Mouse (Mus musculus): Measurements from ENCODE around the gene Cd300ld4. TPM values are rescaled to one million over a fixed set of nuclear protein-coding genes. Genes with fewer than 3 reads are reported as not detected.
"Not testable (repeated sequence)": the region's sequence is repeated elsewhere in the genome, so short reads cannot be mapped to it uniquely, and the experiment has no call there.

Cd300ld4 gene
- not detected in 2 replicates for polyA plus RNA-seq (2014; fragmentation: Nextera tagmentation; extraction: Ambion mirVana)

DNA sequence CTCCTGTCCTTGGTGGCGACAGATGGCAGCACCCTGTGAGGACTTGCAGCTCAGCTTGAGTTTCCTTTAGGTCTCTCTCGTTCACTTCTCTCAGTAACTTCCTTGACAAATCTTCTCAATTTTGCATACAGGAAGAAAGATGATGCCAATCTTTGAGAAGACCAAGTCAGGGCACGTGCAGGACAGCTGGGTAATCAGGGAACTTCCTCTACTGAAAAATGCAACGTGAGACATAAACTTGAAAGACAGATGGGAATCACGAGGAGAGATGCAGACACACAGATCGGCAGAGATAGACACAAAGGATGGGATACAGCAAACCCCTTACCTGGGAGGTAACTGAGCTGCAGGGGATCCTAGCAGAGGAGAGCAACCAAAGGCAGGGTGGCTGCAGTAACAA lies at the start of gene Cd300ld4:
TSS of gene Cd300ld4 (minus strand) at position 101 of the 400 bp plus-strand sequence.
- not testable (repeated sequence) for H3K9ac ChIP-seq (replicated peaks; ENCODE audit: low read length); H3K27ac ChIP-seq (replicated peaks; ENCODE audit: low read depth, low read length); H3K4me1 ChIP-seq (ENCODE audit: control insufficient read depth, insufficient read depth, low read length); H3K4me3 ChIP-seq (ENCODE audit: low read depth, low read length); H3K4me2 ChIP-seq (ENCODE audit: low read depth, low read length); H3K36me3 ChIP-seq (replicated peaks; ENCODE audit: control insufficient read depth, insufficient read depth, low read depth, low read length); H3K9me3 ChIP-seq (replicated peaks; ENCODE audit: control insufficient read depth, low read length); ATAC-seq (replicated peaks; ENCODE audit: insufficient number of reproducible peaks, low FRiP score, low TSS enrichment, low read depth); H3K27me3 ChIP-seq (ENCODE audit: control insufficient read depth, insufficient read depth, low read length); DNase-seq (ENCODE audit: low spot score)
- no CpG with 5 or more reads among the region's 6 CpGs for WGBS

DNA sequence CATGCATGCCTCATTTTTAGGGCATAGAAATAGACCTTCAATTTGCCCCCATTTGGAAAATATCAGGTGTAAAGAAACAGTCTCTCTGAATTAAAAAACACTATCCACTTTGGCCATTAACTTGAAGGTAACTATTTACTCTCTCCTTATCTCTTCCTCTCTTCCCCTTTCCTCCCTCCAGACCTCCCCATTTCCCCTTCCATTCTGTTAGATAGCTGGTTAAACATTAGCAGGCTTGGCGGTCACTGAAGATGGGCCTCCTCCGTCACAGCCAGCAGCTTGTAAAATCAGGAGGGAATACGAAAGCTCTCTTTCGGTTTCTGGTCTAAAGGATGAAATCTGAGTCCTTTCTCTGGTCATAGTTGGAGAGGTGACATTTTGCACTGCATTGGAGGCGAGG lies 49.0 kb upstream of the Cd300ld4 start:
- Histone ChIP-seq H3K4me3 (ENCODE audit: low read depth, low read length) (no peak overlapping the region), H3K4me1 (ENCODE audit: control insufficient read depth, insufficient read depth, low read length) (no peaks in the 10 kb centered on the region), H3K27me3 (ENCODE audit: control insufficient read depth, insufficient read depth, low read length) (no peaks in the 10 kb centered on the region), H3K9ac (replicated peaks; ENCODE audit: low read length) (no peak overlapping the region), H3K36me3 (replicated peaks; ENCODE audit: control insufficient read depth, insufficient read depth, low read depth, low read length) (no peaks in the 10 kb centered on the region), H3K27ac (replicated peaks; ENCODE audit: low read depth, low read length) (no peak overlapping the region), H3K4me2 (ENCODE audit: low read depth, low read length) (no peak overlapping the region), H3K9me3 (replicated peaks; ENCODE audit: control insufficient read depth, low read length) (no peaks in the 10 kb centered on the region)
- DNase-seq (ENCODE audit: low spot score) (no peak), ATAC-seq (replicated peaks; ENCODE audit: insufficient number of reproducible peaks, low FRiP score, low TSS enrichment, low read depth) (no peak)
- WGBS, result 70% methylated on average over 5 of the region's 5 CpGs

DNA sequence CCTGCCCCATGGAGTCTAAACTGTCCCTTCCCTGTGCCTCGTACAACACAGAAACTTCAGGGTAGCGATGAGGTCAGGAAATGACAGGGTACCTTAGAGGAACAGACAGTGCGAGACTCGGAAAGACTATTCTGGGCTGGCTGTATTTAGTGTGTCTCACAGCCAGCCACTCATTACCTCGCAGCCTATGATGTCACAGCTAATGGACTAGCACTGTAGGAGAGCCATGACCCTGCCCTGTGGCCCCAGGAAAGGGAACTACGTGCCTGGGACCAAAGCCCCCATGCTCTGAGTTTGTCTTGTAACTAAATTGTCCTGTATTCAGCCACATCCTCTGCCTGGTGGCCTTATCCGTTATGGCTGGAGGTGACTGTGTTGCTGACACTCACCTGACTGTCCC lies 48.6 kb upstream of the Cd300ld4 start:
- H3K27me3 ChIP-seq (ENCODE audit: control insufficient read depth, insufficient read depth, low read length), result no peaks in the 10 kb centered on the region
- WGBS, result 76% methylated on average over 7 of the region's 7 CpGs
- no peak overlapping the region for H3K9ac ChIP-seq (replicated peaks; ENCODE audit: low read length)
- DNase-seq (ENCODE audit: low spot score), result no peak
- no peak overlapping the region for H3K4me3 ChIP-seq (ENCODE audit: low read depth, low read length)
- no peak overlapping the region for H3K4me2 ChIP-seq (ENCODE audit: low read depth, low read length)
- H3K9me3 ChIP-seq (replicated peaks; ENCODE audit: control insufficient read depth, low read length), result no peaks in the 10 kb centered on the region
- no peak overlapping the region for H3K27ac ChIP-seq (replicated peaks; ENCODE audit: low read depth, low read length)
- no peaks in the 10 kb centered on the region for H3K36me3 ChIP-seq (replicated peaks; ENCODE audit: control insufficient read depth, insufficient read depth, low read depth, low read length)
- no peaks in the 10 kb centered on the region for H3K4me1 ChIP-seq (ENCODE audit: control insufficient read depth, insufficient read depth, low read length)
- ATAC-seq (replicated peaks; ENCODE audit: insufficient number of reproducible peaks, low FRiP score, low TSS enrichment, low read depth), result no peak

DNA sequence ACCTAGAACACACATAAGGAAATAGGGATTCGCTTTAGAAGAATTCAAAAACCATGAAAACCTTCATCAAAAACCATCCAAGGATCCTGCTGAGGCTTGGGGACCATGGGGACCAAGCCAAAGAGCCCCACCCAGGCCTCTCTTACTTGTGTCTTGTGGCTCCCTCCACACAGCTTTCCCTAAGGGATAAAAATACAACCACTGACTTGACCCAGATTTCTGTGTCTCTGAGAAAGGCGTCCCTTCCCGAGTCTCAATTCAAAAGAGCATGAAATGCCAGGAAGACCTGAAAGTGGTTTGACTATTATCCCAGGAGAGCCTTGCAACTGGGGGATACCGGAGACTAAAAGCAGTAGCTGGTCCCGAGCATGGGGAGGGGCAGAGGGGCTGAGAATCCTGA lies 46.2 kb upstream of the Cd300ld4 start:
- no peak overlapping the region for H3K9ac ChIP-seq (replicated peaks; ENCODE audit: low read length)
- H3K36me3 ChIP-seq (replicated peaks; ENCODE audit: control insufficient read depth, insufficient read depth, low read depth, low read length), result no peaks in the 10 kb centered on the region
- H3K4me1 ChIP-seq (ENCODE audit: control insufficient read depth, insufficient read depth, low read length), result no peaks in the 10 kb centered on the region
- no peaks in the 10 kb centered on the region for H3K9me3 ChIP-seq (replicated peaks; ENCODE audit: control insufficient read depth, low read length)
- no peak overlapping the region for H3K4me3 ChIP-seq (ENCODE audit: low read depth, low read length)
- no peaks in the 10 kb centered on the region for H3K27me3 ChIP-seq (ENCODE audit: control insufficient read depth, insufficient read depth, low read length)
- no peak for DNase-seq (ENCODE audit: low spot score)
- WGBS, result 64% methylated on average over 5 of the region's 5 CpGs
- no peak overlapping the region for H3K27ac ChIP-seq (replicated peaks; ENCODE audit: low read depth, low read length)
- H3K4me2 ChIP-seq (ENCODE audit: low read depth, low read length), result no peak overlapping the region
- ATAC-seq (replicated peaks; ENCODE audit: insufficient number of reproducible peaks, low FRiP score, low TSS enrichment, low read depth), result no peak

DNA sequence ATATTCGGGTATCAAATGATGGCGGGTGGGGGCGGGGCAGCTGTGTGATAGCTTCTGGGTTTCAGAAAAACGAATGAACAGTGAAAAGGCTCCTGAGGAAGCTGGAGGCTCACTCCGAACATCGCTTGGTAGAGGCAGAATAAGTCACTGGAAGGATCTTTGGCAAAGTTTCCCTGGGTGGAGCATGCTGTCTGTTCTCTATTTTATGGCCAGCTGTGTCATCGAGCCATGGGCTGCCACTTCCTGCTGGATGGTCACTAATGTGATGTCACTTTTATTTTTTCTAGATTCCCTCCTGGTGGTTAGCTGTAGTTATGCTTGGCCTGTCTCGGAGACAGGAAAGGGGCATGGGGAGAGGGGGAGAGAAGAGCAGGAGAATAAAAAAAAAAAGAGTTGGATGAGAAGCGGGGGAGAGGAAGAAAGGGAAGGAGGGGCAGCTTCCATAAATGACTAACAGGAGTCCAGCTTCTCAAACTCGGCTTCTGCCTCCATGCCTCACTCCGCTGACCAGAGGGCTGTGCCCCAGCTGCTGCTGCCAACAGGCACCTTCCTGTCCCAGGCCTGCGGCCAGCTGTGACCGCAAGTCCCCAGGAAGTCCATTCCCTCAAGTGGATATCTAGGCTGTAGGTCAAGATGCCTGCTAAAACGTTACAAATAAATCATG lies 45.0 kb upstream of the Cd300ld4 start:
- Histone ChIP-seq H3K9ac (replicated peaks; ENCODE audit: low read length) (no peak overlapping the region), H3K27me3 (ENCODE audit: control insufficient read depth, insufficient read depth, low read length) (no peaks in the 10 kb centered on the region), H3K27ac (replicated peaks; ENCODE audit: low read depth, low read length) (no peak overlapping the region), H3K4me1 (ENCODE audit: control insufficient read depth, insufficient read depth, low read length) (no peaks in the 10 kb centered on the region), H3K36me3 (replicated peaks; ENCODE audit: control insufficient read depth, insufficient read depth, low read depth, low read length) (no peaks in the 10 kb centered on the region), H3K4me2 (ENCODE audit: low read depth, low read length) (no peak overlapping the region; the same call in 1 of the 2 replicates), H3K4me3 (ENCODE audit: low read depth, low read length) (no peak overlapping the region), H3K9me3 (replicated peaks; ENCODE audit: control insufficient read depth, low read length) (no peaks in the 10 kb centered on the region)
- ATAC-seq (replicated peaks; ENCODE audit: insufficient number of reproducible peaks, low FRiP score, low TSS enrichment, low read depth) (no peak), DNase-seq (ENCODE audit: low spot score) (peak; percentile 16)
- 12% methylated on average over 14 of the region's 14 CpGs for WGBS

DNA sequence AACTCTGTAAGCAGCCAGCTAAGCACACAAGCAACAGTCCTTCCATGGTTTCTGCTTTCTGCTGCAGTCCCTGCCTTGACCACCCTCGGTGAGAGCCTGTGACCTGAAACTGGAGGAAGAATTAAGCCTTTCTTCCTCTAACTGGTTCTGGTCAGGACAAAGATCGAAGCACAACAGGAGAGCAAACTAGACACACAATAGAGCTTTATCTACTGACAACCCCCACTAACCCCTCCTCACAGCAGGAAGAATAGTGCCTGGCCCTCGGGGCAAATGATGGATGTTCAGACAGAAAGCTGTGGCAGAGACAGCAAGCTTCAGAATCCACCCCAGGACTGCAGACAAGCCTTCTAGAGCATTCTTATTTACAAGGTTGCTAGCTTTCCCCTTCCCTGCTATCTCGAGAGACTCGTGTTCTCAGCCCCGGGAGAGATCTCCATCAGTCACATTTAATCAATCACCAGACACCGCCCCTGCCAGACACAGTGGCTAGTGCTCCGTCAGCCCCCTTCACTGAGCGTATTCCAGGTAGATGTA lies 44.3 kb upstream of the Cd300ld4 start:
- no peak overlapping the region for H3K27ac ChIP-seq (replicated peaks; ENCODE audit: low read depth, low read length)
- H3K4me1 ChIP-seq (ENCODE audit: control insufficient read depth, insufficient read depth, low read length), result no peaks in the 10 kb centered on the region
- H3K9me3 ChIP-seq (replicated peaks; ENCODE audit: control insufficient read depth, low read length), result no peaks in the 10 kb centered on the region
- no peak overlapping the region; the same call in 1 of the 2 replicates for H3K4me2 ChIP-seq (ENCODE audit: low read depth, low read length)
- no peaks in the 10 kb centered on the region for H3K36me3 ChIP-seq (replicated peaks; ENCODE audit: control insufficient read depth, insufficient read depth, low read depth, low read length)
- no peaks in the 10 kb centered on the region for H3K27me3 ChIP-seq (ENCODE audit: control insufficient read depth, insufficient read depth, low read length)
- 11% methylated on average over 9 of the region's 9 CpGs for WGBS
- ATAC-seq (replicated peaks; ENCODE audit: insufficient number of reproducible peaks, low FRiP score, low TSS enrichment, low read depth) (0 out of 2 replicates have a peak, but pooled peaks have one; percentile 37), DNase-seq (ENCODE audit: low spot score) (no peak)
- no peak overlapping the region for H3K4me3 ChIP-seq (ENCODE audit: low read depth, low read length)
- no peak overlapping the region for H3K9ac ChIP-seq (replicated peaks; ENCODE audit: low read length)

DNA sequence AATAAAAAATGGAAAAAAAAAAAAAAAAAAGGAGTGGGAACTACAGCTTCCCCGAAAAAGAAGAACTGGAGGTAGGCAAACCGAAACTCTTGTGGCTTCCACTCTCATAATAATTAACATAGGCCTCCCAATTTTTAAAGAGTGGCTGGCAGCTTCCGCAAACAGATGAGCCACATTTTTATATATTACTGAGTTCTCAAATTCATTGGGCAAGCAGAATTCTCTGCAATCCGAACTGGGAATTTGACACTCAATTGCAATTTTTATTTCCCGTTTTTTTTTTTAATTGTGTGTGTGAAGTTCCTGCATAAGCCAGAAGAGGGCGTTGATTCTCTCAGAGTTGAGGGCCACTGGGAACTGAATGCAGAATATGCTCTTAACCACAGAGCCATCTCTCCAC lies 40.0 kb upstream of the Cd300ld4 start:
- no peak for ATAC-seq (replicated peaks; ENCODE audit: insufficient number of reproducible peaks, low FRiP score, low TSS enrichment, low read depth)
- Histone ChIP-seq H3K36me3 (replicated peaks; ENCODE audit: control insufficient read depth, insufficient read depth, low read depth, low read length) (no peaks in the 10 kb centered on the region), H3K4me1 (ENCODE audit: control insufficient read depth, insufficient read depth, low read length) (no peaks in the 10 kb centered on the region), H3K9me3 (replicated peaks; ENCODE audit: control insufficient read depth, low read length) (no peaks in the 10 kb centered on the region), H3K4me2 (ENCODE audit: low read depth, low read length) (no peak overlapping the region), H3K27ac (replicated peaks; ENCODE audit: low read depth, low read length) (no peak overlapping the region), H3K27me3 (ENCODE audit: control insufficient read depth, insufficient read depth, low read length) (no peaks in the 10 kb centered on the region), H3K4me3 (ENCODE audit: low read depth, low read length) (no peak overlapping the region), H3K9ac (replicated peaks; ENCODE audit: low read length) (no peak overlapping the region)
- DNase-seq (ENCODE audit: low spot score), result no peak
- WGBS, result 69% methylated on average over 6 of the region's 6 CpGs

DNA sequence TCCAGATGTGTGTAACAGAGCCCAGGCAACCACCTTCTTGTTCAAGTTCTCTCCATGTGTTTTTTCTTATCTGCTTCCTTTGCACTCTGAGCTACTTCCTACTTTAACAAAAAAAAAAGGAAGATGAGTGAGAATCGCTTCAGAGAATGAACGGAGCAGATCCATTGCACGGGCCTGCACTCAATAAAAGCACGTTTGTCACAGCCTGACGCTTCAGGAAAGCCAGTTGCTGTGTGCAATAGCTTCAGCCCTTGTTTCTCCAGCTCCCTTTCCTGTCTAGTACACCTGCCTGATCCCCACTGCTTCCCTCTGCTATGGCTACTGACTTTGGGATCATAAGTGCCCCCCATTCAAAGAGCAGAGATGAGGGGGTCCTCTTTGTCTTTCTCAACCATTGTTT lies 35.3 kb upstream of the Cd300ld4 start, which contains the start of gene Cd300e:
TSS of gene Cd300e (minus strand) at position 101 of the 400 bp plus-strand sequence.
- Histone ChIP-seq H3K27me3 (ENCODE audit: control insufficient read depth, insufficient read depth, low read length) (no peaks in the 10 kb centered on the region), H3K36me3 (replicated peaks; ENCODE audit: control insufficient read depth, insufficient read depth, low read depth, low read length) (no peaks in the 10 kb centered on the region), H3K4me1 (ENCODE audit: control insufficient read depth, insufficient read depth, low read length) (no peaks in the 10 kb centered on the region), H3K27ac (replicated peaks; ENCODE audit: low read depth, low read length) (no peak within 1 kb of the TSS), H3K4me3 (ENCODE audit: low read depth, low read length) (no peak within 1 kb of the TSS), H3K9ac (replicated peaks; ENCODE audit: low read length) (no peak within 1 kb of the TSS), H3K4me2 (ENCODE audit: low read depth, low read length) (no peak within 1 kb of the TSS), H3K9me3 (replicated peaks; ENCODE audit: control insufficient read depth, low read length) (no peaks in the 10 kb centered on the region)
- ATAC-seq (replicated peaks; ENCODE audit: insufficient number of reproducible peaks, low FRiP score, low TSS enrichment, low read depth) (no peak), DNase-seq (ENCODE audit: low spot score) (no peak)
- WGBS, result 52% methylated on average over 5 of the region's 5 CpGs

Data from embryonic facial prominence, embryonic 11.5 days (tissue).